Mouse (Mus musculus) stomach, embryonic 16.5 days (tissue): ENCODE data around the gene Pusl1. TPM values are rescaled to one million over a fixed set of nuclear protein-coding genes. Genes with fewer than 3 reads are reported as not detected.

Experiments
- ATAC-seq: fragments of 200-750 bp; cut with Nextera tagmentation; 2 replicates; pipeline ENCODE4 v1.8.0; 2017; ENCODE audit warnings: moderate number of reproducible peaks, moderate TSS enrichment; ENCODE audit not compliant: insufficient read depth, low FRiP score
- H3K27ac ChIP-seq: fragments of 300-500 bp; sonication (generic); 2 replicates; pipeline ENCODE4 v1.5.1; 2014; ENCODE audit warnings: low read length
- H3K27me3 ChIP-seq: fragments of 300-500 bp; sonication (generic); 2 replicates; pipeline ENCODE4 v1.6.1; 2014; ENCODE audit warnings: low read length, control low read depth, mixed read lengths; ENCODE audit not compliant: control insufficient read depth, insufficient read depth
- H3K36me3 ChIP-seq: fragments of 300-500 bp; sonication (generic); 2 replicates; pipeline ENCODE4 v1.6.1; 2014; ENCODE audit warnings: low read length; ENCODE audit not compliant: control insufficient read depth, insufficient read depth
- H3K4me1 ChIP-seq: fragments of 300-500 bp; sonication (generic); 2 replicates; pipeline ENCODE4 v1.6.1; 2014; ENCODE audit warnings: low read length, control low read depth, mixed read lengths; ENCODE audit not compliant: control insufficient read depth, insufficient read depth
- H3K4me2 ChIP-seq: fragments of 300-500 bp; sonication (generic); 2 replicates; pipeline ENCODE4 v1.6.1; 2014; ENCODE audit warnings: low read depth, low read length, mixed read lengths
- H3K4me3 ChIP-seq: fragments of 300-500 bp; sonication (generic); replicated peaks from 2 replicates; pipeline ENCODE4 v1.5.1; 2014; ENCODE audit warnings: mild to moderate bottlenecking, low read length
- H3K9ac ChIP-seq: fragments of 300-500 bp; sonication (generic); 2 replicates; pipeline ENCODE4 v1.6.1; 2014; ENCODE audit warnings: low read length
- H3K9me3 ChIP-seq: fragments of 300-500 bp; sonication (generic); replicated peaks from 2 replicates; pipeline ENCODE4 v1.6.1; 2016; ENCODE audit warnings: low read length, control low read depth; ENCODE audit not compliant: control insufficient read depth
- WGBS: fragments of 180-500 bp; shearing (Covaris S2); extraction: QIAGEN DNeasy Blood & Tissue Kit; methylation state at CpG from one replicate; pipeline ENCODE4 v1.1.7; 2014; 5-methylcytosine and 5-hydroxymethylcytosine counted together
- polyA plus RNA-seq: library from polyadenylated mRNA; unstranded; fragments of >200 nt; fragmentation: Nextera tagmentation; extraction: Ambion mirVana; gene quantifications from 2 replicates; pipeline ENCODE4 v1.2.1, GENCODE M21; 2015

Gene Pusl1
- polyA plus RNA-seq, 1 experiment from 2014 or later = 51.2 TPM

DNA sequence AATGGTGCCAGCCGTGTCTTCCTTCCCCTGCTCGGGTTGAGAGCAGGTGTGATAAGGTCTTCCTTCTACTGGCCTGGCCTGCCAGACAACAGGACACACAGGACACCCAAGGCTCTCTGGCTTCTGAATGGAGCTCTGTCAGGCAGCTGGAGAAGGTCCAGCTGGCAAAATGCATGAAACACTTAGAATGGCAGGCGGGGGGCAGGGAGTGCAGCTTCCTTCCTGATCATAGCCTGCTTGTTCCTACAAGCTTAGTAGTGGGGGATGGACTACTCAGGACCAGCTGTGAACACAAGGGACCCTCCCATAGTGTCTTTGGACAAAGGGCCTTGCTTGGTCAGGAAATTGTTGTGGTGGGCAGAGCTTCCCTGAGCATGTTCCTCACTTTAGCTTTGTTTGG, 9.6 kb upstream of the Pusl1 start:
- Histone ChIP-seq H3K4me1 (no peaks in the 10 kb centered on the region), H3K27ac (no peak overlapping the region), H3K27me3 (no peaks in the 10 kb centered on the region), H3K36me3 (peaks cover 22% of the 10 kb centered on the region), H3K4me3 (no peak overlapping the region), H3K9ac (no peak overlapping the region), H3K4me2 (no peak overlapping the region), H3K9me3 (no peaks in the 10 kb centered on the region)
- 73% methylated on average over 3 of the region's 3 CpGs for WGBS
- ATAC-seq = no peak

DNA sequence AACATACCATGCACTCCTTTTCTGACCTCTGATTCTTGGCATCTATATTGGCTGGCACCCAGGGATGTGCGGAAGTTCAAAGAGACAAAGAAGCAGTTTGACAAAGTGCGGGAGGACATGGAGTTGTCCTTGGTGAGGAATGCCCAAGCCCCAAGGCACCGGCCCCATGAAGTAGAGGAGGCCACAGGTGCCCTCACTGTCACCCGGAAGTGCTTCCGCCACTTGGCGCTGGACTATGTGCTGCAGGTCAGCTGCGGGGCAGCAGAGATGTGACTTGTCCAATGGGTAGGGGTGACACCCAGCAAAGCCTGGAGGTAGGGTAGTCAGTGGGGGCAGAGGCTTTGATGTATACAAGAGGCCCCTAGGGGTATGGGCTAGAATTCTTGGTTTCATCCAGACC, 7.8 kb upstream of the Pusl1 start:
- H3K27me3 ChIP-seq = no peaks in the 10 kb centered on the region
- no peak for ATAC-seq
- H3K9me3 ChIP-seq = no peaks in the 10 kb centered on the region
- no peak overlapping the region for H3K9ac ChIP-seq
- WGBS = 93% methylated on average over 7 of the region's 7 CpGs
- no peak overlapping the region for H3K27ac ChIP-seq
- peaks cover 9% of the 10 kb centered on the region for H3K4me1 ChIP-seq
- H3K4me3 ChIP-seq = no peak overlapping the region
- H3K36me3 ChIP-seq = peaks cover 22% of the 10 kb centered on the region
- H3K4me2 ChIP-seq = no peak overlapping the region

DNA sequence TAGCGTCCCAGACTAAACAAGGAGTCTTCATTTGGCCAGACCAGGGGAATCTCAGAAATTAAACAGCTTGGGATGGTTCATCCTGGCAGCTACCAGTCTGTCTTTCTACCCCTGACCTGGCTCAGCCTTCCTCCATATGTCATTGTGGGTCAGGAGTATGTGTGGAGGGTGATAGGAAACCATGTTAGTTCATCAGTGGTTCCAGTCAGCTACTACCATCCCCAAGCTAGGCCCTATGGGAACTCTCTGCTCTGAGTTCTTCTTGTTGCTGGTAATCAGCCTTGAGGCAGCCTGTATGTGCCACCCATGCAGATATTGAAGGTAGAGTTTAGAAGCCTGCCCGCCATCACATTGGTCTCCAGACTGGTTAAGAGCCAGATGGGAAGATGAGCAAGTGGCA, 6.7 kb upstream of the Pusl1 start:
- peaks cover 14% of the 10 kb centered on the region for H3K36me3 ChIP-seq
- ATAC-seq = no peak
- no peak overlapping the region for H3K27ac ChIP-seq
- H3K9ac ChIP-seq = no peak overlapping the region
- no peak overlapping the region for H3K4me3 ChIP-seq
- H3K9me3 ChIP-seq = no peaks in the 10 kb centered on the region
- H3K27me3 ChIP-seq = no peaks in the 10 kb centered on the region
- peaks cover 19% of the 10 kb centered on the region for H3K4me1 ChIP-seq
- WGBS = 99% methylated on average over 2 of the region's 2 CpGs
- no peak overlapping the region for H3K4me2 ChIP-seq

DNA sequence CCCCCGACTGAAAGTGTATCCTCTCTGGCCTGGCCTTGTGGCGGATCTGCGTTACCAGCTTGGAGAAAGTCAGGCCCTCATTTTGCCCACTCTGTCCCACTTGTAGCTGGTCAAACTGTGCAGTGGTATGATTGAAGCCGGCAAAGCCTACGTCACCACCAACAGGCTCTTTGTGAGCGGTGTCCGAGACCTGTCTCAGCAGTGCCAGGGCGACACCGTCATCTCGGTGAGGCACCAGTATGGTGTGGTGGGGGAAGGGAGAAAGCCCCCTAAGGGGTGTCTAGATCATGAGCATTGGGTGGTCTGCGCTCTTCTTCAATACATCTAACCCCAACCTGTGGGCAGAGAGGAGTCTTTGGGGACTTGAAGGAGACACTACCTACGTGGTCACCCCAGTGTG, 4.9 kb upstream of the Pusl1 start:
- H3K4me3 ChIP-seq = no peak overlapping the region
- no peaks in the 10 kb centered on the region for H3K9me3 ChIP-seq
- peaks cover 25% of the 10 kb centered on the region for H3K4me1 ChIP-seq
- ATAC-seq = no peak
- H3K27ac ChIP-seq = no peak overlapping the region
- no peak overlapping the region for H3K4me2 ChIP-seq
- H3K9ac ChIP-seq = no peak overlapping the region
- peaks cover 6% of the 10 kb centered on the region for H3K36me3 ChIP-seq
- 97% methylated on average over 12 of the region's 12 CpGs for WGBS
- H3K27me3 ChIP-seq = no peaks in the 10 kb centered on the region

DNA sequence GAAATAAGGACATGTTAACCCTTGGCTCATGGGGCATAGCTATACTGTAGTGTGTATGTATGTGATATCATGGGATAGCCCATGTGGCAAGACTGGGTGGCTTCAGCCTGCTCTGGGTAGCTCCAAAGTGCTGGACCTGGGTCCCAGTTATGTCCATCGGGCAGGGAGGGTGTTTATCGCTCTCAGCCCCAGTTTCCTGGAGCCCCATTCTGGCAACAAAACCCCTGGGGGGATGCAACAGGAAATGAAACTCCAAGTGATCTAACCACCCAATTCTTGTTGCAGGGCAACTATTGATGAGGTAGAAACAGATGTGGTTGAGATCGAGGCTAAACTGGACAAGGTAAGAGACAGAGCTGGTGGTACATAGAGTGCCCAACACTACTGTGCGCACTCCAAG, 4.2 kb upstream of the Pusl1 start:
- H3K9me3 ChIP-seq = no peaks in the 10 kb centered on the region
- H3K4me3 ChIP-seq = no peak overlapping the region
- H3K4me1 ChIP-seq = peaks cover 25% of the 10 kb centered on the region
- no peak overlapping the region for H3K27ac ChIP-seq
- H3K36me3 ChIP-seq = peaks cover 3% of the 10 kb centered on the region; the same call in 1 of the 2 replicates
- no peak overlapping the region for H3K9ac ChIP-seq
- WGBS = 97% methylated on average over 4 of the region's 4 CpGs
- H3K27me3 ChIP-seq = no peaks in the 10 kb centered on the region
- no peak for ATAC-seq
- no peak overlapping the region for H3K4me2 ChIP-seq

DNA sequence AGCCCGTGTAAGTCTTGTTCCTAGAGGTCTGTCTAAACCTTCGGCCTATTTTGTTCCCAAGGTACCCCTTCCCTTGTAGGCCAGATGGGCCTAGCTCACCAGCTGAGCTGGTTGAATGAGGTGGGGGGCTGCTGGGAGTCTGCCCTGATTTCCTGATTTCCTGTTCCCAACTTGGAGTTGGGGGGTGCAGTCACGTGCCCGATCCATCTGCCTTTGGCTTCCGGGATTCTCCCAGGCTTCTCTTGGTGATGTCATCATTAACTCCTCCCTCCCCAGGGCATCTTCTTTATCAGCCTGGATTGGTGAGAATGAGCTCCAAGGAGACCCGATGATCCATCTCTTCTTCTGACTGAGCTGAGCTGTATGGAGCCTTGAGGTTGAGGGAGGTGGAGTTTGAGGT, 3.6 kb upstream of the Pusl1 start:
- H3K27ac ChIP-seq = peak overlapping the region; percentile 76; the same call in 1 of the 2 replicates
- H3K4me3 ChIP-seq = peak overlapping the region; percentile 91

DNA sequence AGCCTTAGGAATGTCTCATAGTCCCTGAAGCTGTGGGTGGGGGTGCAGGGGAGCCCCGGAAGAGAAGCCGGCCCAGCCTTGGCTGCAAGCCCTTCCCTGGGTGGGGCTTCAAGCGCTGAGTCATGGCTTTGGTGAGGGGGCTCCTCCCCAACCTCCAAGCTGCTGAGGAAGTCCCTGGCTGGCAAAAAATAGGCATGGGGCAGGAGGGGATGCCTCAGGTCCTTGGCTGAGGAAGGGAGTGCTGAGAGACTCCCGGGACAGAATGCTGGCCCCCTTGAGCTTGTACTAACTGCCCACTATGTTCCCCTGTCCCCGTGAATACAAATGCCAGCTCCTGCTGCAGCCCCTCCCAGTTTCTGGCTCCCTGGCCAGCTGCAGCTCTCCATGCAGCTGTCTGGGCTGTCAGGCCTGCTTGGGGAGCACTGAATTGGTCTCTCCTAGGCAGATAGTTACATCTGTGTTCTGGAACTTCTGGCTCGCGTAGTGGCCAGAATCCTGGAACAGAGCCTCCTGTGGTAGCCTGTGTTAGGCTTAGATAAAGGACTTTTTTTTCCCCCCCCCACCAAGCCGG, 2.8 kb upstream of the Pusl1 start:
- Histone ChIP-seq H3K4me3 (peak overlapping the region; percentile 91), H3K9ac (peak overlapping the region; percentile 61), H3K4me1 (peaks cover 34% of the 10 kb centered on the region), H3K9me3 (no peaks in the 10 kb centered on the region), H3K27me3 (no peaks in the 10 kb centered on the region), H3K27ac (peak overlapping the region; percentile 76), H3K4me2 (peak overlapping the region; percentile 96), H3K36me3 (peaks cover 3% of the 10 kb centered on the region; the same call in 1 of the 2 replicates)
- WGBS = 16% methylated on average over 8 of the region's 8 CpGs
- peak; percentile 34 for ATAC-seq

More for the DNA sequence above, 3.6 kb upstream of the Pusl1 start:
- peak overlapping the region; percentile 61; the same call in 1 of the 2 replicates for H3K9ac ChIP-seq
- no peaks in the 10 kb centered on the region for H3K9me3 ChIP-seq
- WGBS = 31% methylated on average over 6 of the region's 6 CpGs
- peaks cover 30% of the 10 kb centered on the region for H3K4me1 ChIP-seq
- no peaks in the 10 kb centered on the region for H3K27me3 ChIP-seq
- ATAC-seq = no peak
- H3K4me2 ChIP-seq = peak overlapping the region; percentile 96
- peaks cover 3% of the 10 kb centered on the region; the same call in 1 of the 2 replicates for H3K36me3 ChIP-seq

DNA sequence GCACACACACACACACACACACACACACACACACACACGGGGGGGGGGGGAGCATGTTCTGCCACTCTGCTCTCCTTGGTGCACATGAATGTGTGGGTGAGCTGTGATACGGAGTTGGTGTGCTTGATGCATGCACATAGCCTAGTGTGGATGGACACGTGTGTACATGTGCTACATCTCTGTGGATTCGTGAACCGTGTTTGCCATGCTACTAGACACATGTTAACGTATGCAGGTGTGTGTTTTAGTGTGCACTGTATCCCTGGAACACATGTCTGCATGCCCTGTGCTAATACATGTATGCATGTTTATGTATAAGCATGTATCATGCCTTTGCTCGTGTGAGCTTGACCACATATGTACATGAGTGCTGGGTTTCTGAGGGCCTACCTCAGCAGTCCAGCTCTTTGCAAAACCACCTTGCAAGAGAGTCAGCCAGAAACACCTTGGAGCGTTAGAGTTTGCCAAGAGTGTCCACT, 1.7 kb upstream of the Pusl1 start:
- Histone ChIP-seq H3K4me2 (peak overlapping the region; percentile 96), H3K9ac (peak overlapping the region; percentile 95; the same call in 1 of the 2 replicates), H3K4me3 (peak overlapping the region; percentile 91), H3K36me3 (peaks cover 7% of the 10 kb centered on the region; the same call in 1 of the 2 replicates), H3K9me3 (no peaks in the 10 kb centered on the region), H3K27ac (peak overlapping the region; percentile 76; the same call in 1 of the 2 replicates), H3K27me3 (no peaks in the 10 kb centered on the region), H3K4me1 (peaks cover 34% of the 10 kb centered on the region)
- ATAC-seq = no peak
- WGBS = 69% methylated on average over 8 of the region's 8 CpGs

DNA sequence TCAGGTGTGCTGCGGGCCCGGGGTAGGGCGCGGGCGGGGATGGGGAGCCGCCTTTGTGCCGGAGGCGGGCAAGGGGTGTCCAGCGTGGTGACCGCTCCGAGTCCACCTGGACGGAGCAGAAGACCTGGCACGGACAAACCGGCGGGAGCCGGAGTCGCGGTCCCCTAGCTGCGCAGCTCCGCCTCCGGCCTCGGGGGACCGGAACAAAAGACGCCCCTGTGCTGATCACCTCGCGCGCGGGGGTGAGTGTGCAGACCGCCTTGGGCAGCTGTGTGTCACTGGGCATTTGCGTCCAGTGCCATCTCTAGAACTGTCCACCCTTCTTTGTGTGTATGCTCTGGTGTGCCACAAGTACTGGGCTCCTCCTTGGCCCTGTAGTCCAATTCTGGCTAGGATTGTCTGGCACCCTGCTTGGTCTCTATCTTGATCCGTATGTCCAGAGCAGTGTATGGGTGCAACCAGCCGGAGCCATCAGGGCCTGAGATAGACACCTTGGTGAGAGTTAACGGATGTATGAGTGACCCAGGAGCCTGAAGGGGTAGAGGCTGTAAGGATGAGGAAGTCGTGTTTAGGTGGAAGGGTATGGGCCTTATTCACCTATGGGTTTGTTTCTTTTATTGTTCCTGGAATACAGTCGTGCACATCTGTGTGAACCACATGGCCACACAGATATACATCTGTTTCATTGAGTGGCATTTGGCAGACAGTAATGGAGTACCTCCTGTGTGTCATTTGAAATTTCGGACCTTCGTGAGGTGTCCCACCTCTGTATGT, 1.0 kb upstream of the Pusl1 start:
- peak overlapping the region; percentile 95 for H3K9ac ChIP-seq
- peak overlapping the region; percentile 98 for H3K27ac ChIP-seq

More for the DNA sequence above, 1.0 kb upstream of the Pusl1 start:
- WGBS = 5% methylated on average over 37 of the region's 37 CpGs
- H3K36me3 ChIP-seq = peaks cover 9% of the 10 kb centered on the region; the same call in 1 of the 2 replicates
- H3K27me3 ChIP-seq = no peaks in the 10 kb centered on the region
- peak overlapping the region; percentile 91 for H3K4me3 ChIP-seq
- H3K9me3 ChIP-seq = no peaks in the 10 kb centered on the region
- ATAC-seq = 0 out of 2 replicates have a peak, but pooled peaks have one; percentile 8
- peaks cover 34% of the 10 kb centered on the region for H3K4me1 ChIP-seq
- peak overlapping the region; percentile 96 for H3K4me2 ChIP-seq
